Mouse (Mus musculus): ENCODE measurements around the gene Olfr313.

DNA sequence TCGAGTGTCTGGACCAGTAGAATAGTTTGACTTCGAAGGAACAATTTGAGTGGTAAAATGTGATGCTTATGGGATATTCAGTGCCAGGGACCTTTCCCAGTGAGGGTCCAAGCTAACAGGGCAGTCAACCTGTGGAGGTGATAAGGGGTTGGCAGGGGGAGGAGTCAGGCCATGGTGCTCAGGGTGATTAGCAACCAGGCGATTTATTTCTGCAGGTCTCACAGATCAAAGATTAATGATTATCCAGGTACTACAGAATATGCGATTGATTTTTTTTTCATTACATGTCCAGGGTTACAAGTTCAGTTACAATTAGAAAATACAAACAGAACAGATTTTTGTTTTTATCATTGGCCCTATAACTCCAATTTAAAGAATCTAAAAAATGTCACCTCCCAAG, 10.9 kb upstream of the Olfr313 start:
- TF ChIP-seq GATA1 (IDR thresholded peaks at IDR 0.05; ENCODE audit: borderline replicate concordance, low read length) (no peak), FLI1 (IDR thresholded peaks at IDR 0.05; ENCODE audit: low read length) (no peak)
